Mouse (Mus musculus): ENCODE results near the gene Hsd17b14.

The Hsd17b14 gene

DNA sequence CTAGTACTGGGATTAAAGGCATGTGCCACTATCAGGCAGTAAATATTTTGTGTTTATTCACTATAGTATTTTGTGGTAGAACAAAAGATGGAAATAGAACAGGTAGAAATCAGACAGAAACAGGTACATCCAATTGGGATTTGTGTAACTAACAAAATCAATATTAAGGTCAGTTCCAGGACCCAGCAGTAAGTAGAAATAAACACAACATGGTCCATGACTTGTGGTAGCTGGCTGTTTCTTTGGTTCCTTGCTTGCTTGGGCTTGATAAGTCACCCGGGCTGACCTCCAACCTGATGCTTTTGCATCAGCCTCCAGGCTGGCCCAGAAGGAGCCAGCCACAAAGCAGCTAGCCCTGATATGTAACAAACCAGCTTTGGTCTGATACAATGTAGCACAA lies 54.8 kb downstream of the Hsd17b14 start:
- no peak for DNase-seq

DNA sequence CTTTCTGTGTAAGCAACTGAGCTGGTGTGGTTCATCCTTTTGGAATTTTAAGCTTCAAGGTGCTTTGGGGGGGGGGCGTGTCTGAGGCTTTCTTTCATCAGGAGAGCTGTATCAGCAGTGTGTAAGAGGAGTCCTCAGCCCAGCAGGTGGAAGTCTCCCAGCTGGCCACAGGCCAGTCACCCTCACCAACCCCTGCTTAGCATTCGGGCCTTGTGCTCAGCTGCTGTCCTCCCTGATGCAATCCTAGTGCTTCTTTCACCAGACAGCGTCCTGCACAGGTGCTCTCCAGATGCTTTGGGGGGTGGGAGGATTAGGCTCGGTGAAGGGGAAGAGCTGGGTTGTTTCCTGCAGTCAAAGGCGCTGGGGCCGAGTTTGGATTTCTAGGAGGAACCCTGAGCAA lies 61.6 kb downstream of the Hsd17b14 start:
- DNase-seq = no peak

GRCm38 (mm10) chr7:45617042-45617695 lies 62.5 kb downstream of the Hsd17b14 start, which contains the start of gene Fut1:
Gene Fut1, plus strand, starts transcription at chr7:45617289.
- peak in 1 of 2 experiments; percentile 38 for DNase-seq

Measured in cerebellum, postnatal 36 days (tissue).